Mouse (Mus musculus) lung, postnatal 14 days (tissue): ENCODE data around the gene Luzp2.

ENCODE experiments used
- DNase-seq: peaks from one replicate; pipeline ENCODE4 v3.0.0; 2021

The Luzp2 gene

DNA sequence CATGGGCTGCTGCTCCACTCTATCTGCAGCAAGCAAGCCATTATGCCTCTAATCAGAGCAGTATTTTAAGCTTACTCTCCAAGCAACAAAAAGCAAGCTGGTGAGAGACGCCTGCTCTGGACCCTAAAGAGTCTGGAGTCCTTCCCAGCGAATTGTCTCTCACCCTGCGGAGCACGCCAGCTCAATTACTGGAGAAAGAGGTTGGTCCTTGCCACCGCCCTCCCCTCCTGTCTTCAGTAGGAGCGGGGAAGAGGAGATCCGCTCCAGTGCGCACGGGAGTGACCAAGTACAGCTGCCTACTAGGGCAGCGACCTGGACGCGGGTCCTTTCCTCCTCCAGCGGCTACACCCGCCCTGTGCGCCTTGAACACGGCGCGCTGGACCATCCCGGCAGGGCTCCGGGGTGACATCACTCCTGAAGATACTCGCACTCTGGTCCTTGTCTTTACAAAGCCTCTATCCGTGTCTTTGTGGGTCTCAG, at the start of gene Luzp2:
Gene Luzp2, plus strand, starts transcription at position 127 of the 480 bp plus-strand sequence.
- DNase-seq, result no peak

DNA sequence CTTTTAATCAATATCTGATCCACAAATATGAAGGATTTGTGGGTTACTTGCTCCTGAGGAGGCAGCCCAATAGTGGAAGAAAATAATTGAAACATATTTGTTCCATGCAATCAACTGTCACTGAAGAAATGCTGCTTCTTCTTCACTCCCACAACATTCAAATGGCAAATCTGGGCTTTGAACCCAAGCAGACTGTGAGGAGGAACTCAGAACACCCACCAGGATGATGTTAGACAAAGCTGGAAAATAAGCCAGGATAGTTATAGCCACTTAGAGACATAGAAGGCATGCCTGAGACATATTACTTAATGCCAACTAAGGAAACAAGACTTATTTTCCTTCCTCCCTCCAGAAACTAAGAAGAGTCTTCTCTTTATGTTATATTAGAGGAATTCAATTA, 47.8 kb upstream of the Luzp2 start:
- DNase-seq, result no peak

DNA sequence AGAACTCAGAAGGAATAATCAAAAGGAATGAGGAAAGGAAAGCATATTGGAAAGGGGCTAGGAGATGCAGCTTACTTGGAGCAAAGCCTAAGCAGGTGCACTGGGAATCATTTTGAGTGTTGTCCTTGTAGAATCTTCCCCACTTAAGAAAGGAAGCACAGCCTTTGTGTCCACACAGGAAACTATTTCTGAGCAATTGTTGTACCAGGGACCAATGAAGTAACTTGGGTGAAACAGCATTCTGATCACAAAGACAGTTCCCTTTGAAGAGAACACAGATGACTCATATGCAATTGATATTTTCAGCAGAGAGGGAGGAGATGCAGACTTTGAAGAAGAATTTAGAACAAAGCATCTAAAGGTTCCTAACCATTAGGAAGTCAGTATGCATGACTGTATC, 16.7 kb upstream of the Luzp2 start:
- DNase-seq, result no peak

DNA sequence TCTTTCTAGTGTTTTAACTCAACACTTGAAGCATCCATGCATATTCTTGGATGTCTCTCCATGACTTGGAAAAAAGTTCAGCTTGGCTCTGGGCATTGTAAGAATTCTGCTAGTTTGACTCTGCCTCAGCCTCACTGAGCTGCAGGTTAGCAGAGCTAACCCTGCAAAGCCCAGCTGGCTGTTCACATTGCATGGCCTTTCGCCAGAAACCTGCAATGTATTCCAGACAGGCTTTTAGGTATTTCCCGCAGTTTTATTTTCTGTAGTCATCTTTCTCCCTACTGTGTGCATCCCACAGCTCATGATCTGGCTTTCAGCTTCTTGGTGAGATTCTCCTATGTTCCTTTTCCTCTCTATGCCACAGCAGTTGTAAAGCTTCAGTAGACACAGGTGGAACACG, 6.5 kb upstream of the Luzp2 start:
- DNase-seq, result no peak

GRCm38 (mm10) chr7:54835911-54836352, 634 bp downstream of the Luzp2 start:
- DNase-seq, result no peak

- no peak for DNase-seq
Observed at GRCm38 (mm10) chr7:54836437-54836836, 1.1 kb downstream of the Luzp2 start.

- no peak for DNase-seq
Observed at GRCm38 (mm10) chr7:54842807-54843335, 7.6 kb downstream of the Luzp2 start.

DNA sequence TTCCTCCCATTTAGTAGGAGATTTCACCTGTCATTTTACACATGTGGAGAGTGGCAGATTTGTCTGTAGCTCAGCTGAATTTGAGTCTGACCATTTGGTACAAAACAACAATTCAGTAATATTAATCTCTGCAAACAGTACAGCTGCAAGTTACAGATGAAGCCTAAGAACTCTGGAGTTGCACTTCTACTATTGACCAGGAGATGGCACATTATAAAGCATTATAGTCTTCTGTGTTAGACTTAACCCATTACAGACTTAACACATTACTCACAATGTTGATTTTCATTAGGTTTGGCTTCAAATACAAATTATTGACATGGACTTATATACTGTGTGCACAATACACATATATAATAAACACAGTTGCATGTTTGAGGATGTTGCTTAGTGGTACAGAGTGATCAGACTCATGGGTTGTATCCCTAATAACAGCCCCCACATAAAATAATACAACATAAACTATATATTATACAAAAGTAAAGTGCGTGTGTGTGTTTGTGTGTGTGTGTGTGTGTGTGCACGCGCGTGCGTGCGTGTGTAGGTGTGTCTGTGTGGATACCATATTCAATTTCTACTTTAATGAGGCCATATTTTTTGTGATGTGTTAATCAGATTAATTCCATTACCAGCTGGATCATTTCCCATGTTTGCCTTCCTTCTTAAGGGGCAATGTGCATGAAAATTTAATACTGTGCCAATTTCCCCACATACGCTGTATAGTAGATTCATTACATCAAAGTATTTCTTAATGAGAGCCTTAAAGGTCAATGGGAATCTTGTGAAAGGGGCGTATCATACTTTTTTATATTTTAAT, 10.8 kb downstream of the Luzp2 start:
- DNase-seq, result no peak

- no peak for DNase-seq
Observed at GRCm38 (mm10) chr7:54846692-54847020, 11.4 kb downstream of the Luzp2 start.

DNA sequence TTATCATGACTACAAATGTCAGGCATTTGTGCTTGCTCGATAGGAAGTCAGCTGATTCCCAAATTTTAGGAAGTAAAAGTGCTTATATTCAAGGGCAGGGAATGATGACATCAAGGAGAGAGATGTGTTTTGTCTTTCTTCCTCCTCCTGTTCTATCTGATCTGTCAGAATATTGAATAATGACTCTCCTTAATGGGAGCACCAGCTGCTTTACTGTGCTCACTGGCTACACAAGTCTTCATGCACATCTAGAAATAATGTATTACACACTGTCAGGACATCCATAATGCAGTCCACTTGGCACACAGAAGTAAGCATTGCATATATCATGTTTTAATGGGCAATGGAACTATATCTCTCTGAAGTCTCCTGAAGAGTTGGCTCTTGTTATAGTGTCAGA, 17.6 kb downstream of the Luzp2 start:
- no peak for DNase-seq

DNA sequence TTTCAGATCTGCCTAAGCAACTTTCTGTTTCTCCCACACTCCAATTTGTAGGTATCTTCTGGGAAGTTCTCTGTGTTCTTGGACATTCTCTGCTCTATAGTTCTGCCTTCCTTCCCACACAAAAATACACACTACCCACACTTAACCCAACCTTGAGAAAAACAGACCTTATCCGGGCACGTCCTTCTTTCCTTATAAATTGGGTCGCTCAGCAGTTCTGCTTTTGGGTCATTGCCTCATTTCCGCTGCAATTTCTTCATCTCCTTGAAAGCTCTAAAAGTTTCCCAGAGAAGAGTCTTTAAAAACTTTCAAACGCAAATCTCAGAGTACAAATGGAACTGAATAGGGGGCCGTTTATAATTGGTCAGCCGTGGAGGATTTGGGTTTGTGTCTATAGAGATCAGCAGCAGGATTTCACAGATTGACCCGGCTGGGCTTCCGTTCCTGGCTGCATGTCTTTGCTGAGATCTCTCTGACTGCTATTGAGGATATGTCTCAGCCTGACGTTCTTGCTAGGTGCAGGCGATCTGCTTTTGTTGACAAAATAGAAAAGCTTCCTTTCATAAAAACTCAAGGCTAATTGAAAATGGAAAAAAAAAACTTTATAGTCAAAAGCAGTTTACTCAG, 26.0 kb downstream of the Luzp2 start:
- DNase-seq, result no peak

DNA sequence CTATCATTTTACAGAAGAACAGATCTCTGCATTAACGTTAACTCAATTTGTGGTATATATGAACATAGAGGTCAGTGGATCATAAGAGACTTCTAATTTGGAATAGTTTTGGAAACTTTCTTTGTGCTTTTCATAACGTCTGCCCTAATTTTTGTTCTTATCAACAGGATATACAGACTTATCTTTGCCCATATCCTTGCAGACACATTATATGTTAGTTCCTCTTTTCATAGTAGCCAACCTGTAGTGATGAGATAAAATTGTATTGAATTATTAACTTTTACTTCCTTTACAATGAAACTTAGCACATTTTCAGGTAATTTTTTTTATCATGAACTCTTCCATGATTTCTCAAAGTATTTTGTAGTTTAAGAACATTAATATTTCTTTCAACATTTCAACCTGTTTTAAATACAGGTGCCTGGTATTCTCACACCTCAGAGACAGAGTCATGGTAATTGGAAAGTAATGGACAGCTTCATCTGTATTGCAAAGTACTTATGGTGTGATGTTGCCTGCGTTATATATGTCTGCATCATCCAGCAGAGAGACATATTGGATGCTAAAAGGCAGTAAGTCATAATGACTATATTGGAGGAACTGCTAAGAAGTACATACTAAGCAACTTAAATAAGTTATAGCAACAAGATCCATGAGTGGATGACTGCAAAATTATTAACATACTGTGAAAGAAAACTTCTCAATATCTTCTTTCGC, 43.8 kb downstream of the Luzp2 start:
- no peak for DNase-seq

DNA sequence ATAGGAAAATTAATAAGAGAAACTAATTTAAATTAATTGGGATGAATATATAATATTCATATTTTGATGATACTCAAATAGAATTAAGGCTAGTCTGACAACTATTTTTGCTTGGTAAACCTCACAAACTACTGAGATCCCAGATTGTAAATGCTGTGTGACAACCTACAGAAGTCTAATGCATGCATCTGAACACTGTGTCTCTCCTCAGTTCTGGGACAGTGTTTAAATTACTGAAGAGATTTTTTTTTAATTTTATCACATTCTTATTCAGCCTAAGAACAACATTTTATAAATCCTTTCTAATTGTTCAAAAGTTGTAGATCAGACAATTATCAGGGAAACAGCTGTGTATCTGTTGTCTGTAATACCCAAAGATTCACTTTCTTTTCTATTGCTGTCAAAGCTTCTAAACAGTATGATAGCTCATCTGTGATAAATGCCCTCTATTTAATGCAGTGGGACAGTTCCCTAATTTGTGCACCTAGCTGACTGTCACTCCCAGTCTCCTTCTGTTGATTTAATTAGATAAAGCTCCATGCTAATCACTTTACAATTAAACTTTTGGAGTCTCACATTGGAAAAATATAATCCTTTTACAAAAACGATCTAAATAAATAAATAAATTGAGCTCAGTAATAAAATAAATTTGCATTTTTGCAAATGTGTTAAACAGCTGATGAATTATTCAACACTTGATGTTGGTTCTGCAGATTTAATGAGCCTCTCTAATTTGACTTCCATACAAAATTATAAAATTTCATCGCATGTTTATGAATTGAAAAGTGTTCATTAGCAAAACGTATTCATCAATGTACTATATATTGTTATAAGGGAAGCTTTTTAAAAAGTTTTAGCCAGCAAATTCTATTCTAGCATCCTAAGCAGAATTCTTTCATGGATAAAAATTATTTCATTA, 58.7 kb downstream of the Luzp2 start:
- DNase-seq, result no peak

GRCm38 (mm10) chr7:54898589-54898988, 63.3 kb downstream of the Luzp2 start:
- no peak for DNase-seq

DNA sequence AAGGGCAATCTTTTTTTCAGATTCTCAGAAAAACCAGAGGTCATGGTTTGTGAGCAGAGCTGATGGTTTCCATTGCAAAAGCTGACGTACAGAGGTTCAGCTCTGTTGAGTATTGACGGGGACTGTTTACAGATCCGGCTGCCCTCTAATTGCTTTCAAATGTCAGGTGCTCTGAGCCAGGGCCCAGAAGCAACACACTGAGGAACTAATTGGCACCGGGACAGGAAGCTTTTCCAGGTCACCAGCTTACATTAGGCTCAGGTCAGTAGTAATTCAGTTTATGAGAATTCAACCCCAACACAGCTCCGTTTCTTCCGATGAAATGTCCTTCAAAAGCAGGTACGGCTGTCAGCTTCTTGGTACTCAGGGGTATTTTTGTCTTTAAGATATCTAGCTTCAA, 74.7 kb downstream of the Luzp2 start:
- DNase-seq, result no peak

DNA sequence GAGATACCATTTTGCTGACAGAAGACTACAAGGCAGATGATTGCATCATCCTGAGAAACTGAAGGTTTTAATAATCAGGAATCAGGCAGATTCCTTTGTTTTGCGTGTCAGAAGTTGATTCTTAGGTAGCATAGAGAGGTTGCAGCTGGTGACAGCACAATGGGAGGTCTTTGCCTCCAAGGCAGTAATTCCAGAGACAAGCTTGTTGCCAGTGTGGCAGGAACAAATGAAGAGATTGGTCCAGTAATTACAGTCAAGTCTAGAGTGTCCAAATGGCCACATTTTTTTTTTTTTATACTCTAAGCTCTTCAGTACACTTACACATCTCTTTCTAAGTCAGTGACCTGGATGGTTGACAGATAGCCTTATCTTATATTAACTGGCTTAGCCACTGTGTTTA, 78.7 kb downstream of the Luzp2 start:
- no peak for DNase-seq

DNA sequence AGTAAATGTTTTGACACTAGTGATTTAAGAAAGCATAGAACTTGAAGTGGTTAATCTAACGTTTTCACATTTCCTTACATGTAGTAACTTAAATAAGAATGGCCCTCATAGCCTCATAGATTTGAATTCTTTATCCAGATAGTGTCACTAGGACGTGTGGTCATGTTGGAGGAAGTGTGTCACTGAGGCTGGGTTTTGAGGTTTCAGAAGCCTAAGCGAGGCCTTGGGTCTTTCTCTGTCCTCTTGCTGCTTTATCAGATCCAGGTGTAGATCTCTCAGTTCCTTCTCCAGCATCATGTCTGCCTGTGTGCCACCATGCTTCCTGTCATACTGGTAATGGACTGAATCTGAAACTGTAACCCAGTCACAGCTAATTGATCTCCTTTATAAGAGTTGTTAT, 86.7 kb downstream of the Luzp2 start:
- DNase-seq, result no peak

DNA sequence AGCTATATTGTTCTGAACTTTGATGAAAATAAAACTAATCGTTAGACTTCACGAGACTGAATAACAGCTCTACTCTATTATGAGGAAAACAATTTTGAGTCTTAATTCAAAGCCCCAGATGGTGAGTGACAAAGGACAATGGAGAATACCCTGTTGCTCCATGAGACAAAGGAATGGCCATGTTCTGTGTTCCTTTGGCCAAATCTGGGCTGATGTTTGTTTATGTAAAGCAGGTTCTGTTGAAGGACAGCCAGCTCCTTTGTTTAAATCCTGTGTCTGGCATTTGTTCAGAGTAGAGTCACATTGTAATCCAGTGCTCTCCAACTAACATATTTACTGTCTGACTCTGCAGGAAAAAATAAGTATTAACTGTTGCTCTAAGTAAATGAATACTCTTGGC, 121.5 kb downstream of the Luzp2 start:
- no peak for DNase-seq

DNA sequence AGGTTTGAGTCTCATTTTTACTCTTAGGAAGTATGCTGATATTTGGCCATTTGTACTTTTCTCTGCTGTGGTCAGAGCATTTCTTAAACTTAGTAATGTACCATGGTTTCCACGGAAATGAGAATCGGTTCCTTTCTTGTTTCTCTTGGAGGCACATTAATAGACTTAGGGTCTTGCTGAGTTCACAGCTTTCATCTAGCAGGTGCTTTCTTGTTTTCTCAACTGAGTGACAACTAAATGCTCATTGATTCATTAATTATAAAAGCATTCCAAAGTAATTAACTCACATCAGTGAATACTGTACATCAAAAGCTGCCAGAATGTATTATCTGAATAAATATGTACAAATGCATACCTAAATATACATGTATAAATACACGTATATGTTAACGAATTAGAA, 127.4 kb downstream of the Luzp2 start:
- DNase-seq, result no peak

GRCm38 (mm10) chr7:54977372-54977771, 142.1 kb downstream of the Luzp2 start:
- no peak for DNase-seq

DNA sequence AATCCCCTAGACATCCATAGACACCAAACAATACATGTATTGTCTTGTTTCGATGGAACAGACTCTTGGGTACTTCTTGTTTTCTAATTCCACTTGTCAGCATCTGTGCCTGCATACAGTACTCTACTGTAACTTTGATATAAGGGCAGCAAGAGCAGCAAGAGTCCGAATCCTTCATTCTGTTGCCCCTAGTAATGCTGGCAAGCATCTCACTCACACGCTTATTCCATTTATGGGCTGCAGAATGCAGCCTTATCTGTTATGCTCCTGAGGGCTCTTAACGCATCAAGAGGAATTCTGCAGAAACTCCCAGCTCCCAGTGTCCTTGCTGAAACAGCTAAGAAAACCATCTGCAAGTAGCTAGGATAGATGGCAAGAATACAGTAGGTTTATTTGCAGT, 145.3 kb downstream of the Luzp2 start:
- no peak for DNase-seq

DNA sequence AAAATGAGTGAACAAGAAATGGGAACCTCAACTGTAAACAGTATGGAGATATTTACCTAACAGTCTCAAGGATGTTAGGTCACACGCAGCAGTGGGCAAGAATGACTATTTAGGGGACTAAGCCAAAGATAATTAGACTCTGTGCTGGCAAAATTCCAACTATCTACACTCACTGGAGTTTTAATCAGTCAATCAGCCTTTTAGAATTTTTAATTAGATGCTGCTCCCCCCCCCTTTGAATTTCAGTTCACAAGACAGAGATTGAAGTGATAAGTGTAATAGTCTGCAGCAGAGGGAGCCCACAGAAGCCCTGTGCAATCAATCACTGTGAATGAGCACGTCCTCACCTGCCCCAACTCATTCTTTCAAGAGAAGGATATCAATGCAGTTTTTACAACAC, 165.1 kb downstream of the Luzp2 start:
- no peak for DNase-seq
